Mouse (Mus musculus) right cerebral cortex, postnatal 4 days (tissue): Measurements from ENCODE around the gene Ptgr1.

ENCODE experiments used
- DNase-seq: peaks from one replicate; pipeline ENCODE4 v3.0.0-alpha.2; 2022

Ptgr1 gene

DNA sequence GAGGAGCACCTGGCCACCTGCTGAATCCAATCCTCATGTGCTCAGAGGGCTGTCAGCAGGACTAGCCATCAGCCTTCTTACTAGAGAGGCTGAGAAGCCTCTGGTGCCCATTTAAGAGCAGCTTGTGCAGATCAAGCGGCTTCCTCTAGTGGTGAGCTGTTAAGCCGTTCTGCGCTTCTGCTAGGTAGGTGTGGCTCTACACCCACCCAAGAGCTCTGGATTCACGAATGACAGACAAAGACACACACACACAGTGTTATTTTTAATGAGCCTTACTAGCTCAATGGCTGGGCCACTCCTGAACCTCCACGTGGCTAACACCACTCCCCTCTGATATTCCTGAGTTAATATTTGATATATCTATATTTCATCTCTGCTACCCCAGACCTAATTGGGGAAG lies 61.3 kb downstream of the Ptgr1 start:
- no peak for DNase-seq

GRCm38 (mm10) chr4:58923933-58924332 lies 63.0 kb downstream of the Ptgr1 start:
- no peak for DNase-seq
